Comparison of ENCODE assay signal across 8 mouse cellular contexts in genomic region chr9:20951966-20952519, GRCm38 (mm10). TPM values are rescaled to one million over a fixed set of nuclear protein-coding genes. Genes with fewer than 3 reads are reported as not detected.
DNase-seq lines count a peak whose midpoint lies in the region; ATAC-seq and TF ChIP-seq lines count a peak whose summit lies in the region.

No protein-coding gene starts in this region.

- H3K4me3 ChIP-seq in cerebellum, adult 2 months (replicated peaks; ENCODE audit: insufficient read depth, low read depth, low read length): peak overlapping the region; percentile 64
- H3K4me3 ChIP-seq in testis, adult 2 months (ENCODE audit: control insufficient read depth, low read depth, low read length): peak overlapping the region; percentile 93
- peak overlapping the region; percentile 83 for H3K4me3 ChIP-seq in limb, embryonic 14.5 days (replicated peaks; ENCODE audit: low read length)

- H3K4me2 ChIP-seq in limb, embryonic 14.5 days (replicated peaks; ENCODE audit: low read depth, low read length, severe bottlenecking): peak overlapping the region; percentile 66

- no peaks in the 10 kb centered on the region for H3K9me3 ChIP-seq in limb, embryonic 14.5 days (ENCODE audit: control insufficient read depth, low read length)

- H3K36me3 ChIP-seq in testis, adult 2 months (ENCODE audit: control insufficient read depth, insufficient read depth, low read length): no peaks in the 10 kb centered on the region
- H3K36me3 ChIP-seq in limb, embryonic 14.5 days (ENCODE audit: control insufficient read depth, insufficient read depth, low read length): peaks cover 5% of the 10 kb centered on the region; the same call in 1 of the 2 replicates

- H3K27ac ChIP-seq in cerebellum, adult 2 months (ENCODE audit: insufficient read depth, low read length): peak overlapping the region; percentile 56
- peak overlapping the region; percentile 88 for H3K27ac ChIP-seq in testis, adult 2 months (ENCODE audit: control insufficient read depth, insufficient read depth, low read depth, low read length)
- H3K27ac ChIP-seq in limb, embryonic 14.5 days (replicated peaks; ENCODE audit: low read depth, low read length): peak overlapping the region; percentile 84

- TF ChIP-seq POLR2A in cerebellum, adult 2 months (IDR thresholded peaks at IDR 0.05; ENCODE audit: borderline replicate concordance, insufficient read depth, low read length): no peak
- TF ChIP-seq POLR2A in testis, adult 2 months (IDR thresholded peaks at IDR 0.05; ENCODE audit: control insufficient read depth, low read depth, low read length): no peak
- TF ChIP-seq POLR2A in limb, embryonic 14.5 days (IDR thresholded peaks at IDR 0.05; ENCODE audit: borderline replicate concordance, extremely low read depth, insufficient read depth, insufficient read length): no peak

- DNase-seq in cerebellum, adult 2 months: no peak
- no peak for DNase-seq in cerebellum, postnatal 25 days
- no peak for DNase-seq in testis, postnatal 14 days (ENCODE audit: low spot score)
- DNase-seq in limb, embryonic 14.5 days (ENCODE audit: low spot score): no peak
- DNase-seq in frontal cortex, postnatal 25 days (ENCODE audit: low spot score in 2 of 2): no peak
- DNase-seq in adrenal gland, postnatal 36 days: no peak
- no peak for DNase-seq in spleen, postnatal 4 days (ENCODE audit: low spot score in 2 of 2)

- H3K27me3 ChIP-seq in cerebellum, adult 2 months (ENCODE audit: control insufficient read depth, insufficient read depth, low read length): no peaks in the 10 kb centered on the region
- H3K27me3 ChIP-seq in testis, adult 2 months (ENCODE audit: control insufficient read depth, insufficient read depth, low read length): no peaks in the 10 kb centered on the region
- no peaks in the 10 kb centered on the region for H3K27me3 ChIP-seq in limb, embryonic 14.5 days (ENCODE audit: control insufficient read depth, insufficient read depth, low read length)

- H3K4me1 ChIP-seq in cerebellum, adult 2 months (ENCODE audit: control insufficient read depth, insufficient read depth, low read length): no peaks in the 10 kb centered on the region
- H3K4me1 ChIP-seq in testis, adult 2 months (ENCODE audit: control insufficient read depth, insufficient read depth, low read length): peaks cover 6% of the 10 kb centered on the region
- H3K4me1 ChIP-seq in limb, embryonic 14.5 days (ENCODE audit: control insufficient read depth, insufficient read depth, low read length): peaks cover 7% of the 10 kb centered on the region; the same call in 1 of the 2 replicates

- under 1% methylated on average over 17 of the region's 17 CpGs for WGBS in cerebellum, adult 2 months
- under 1% methylated on average over 16 of the region's 17 CpGs for WGBS in limb, embryonic 14.5 days

- TF ChIP-seq CTCF in cerebellum, adult 2 months (IDR thresholded peaks at IDR 0.05; ENCODE audit: borderline replicate concordance, insufficient read depth, low read depth, low read length): no peak
- no peak for TF ChIP-seq CTCF in testis, adult 2 months (IDR thresholded peaks at IDR 0.05; ENCODE audit: control insufficient read depth, insufficient read depth, insufficient replicate concordance, low read depth, low read length)

- ATAC-seq in limb, embryonic 14.5 days (ENCODE audit: low FRiP score, low read depth): peak; percentile 42

- H3K9ac ChIP-seq in limb, embryonic 14.5 days (ENCODE audit: low read depth, low read length, severe bottlenecking): peak overlapping the region; percentile 70

RNA-seq across cellular contexts. Expression of gene Dnmt1, which starts 7.6 kb away (rescaled TPM):
- polyA plus RNA-seq in cerebellum, adult 2 months (2012; rRNA removed): 45.0 and 45.3 TPM in 2 replicates
- 15.4 and 18.3 TPM in 2 replicates for polyA plus RNA-seq in testis, adult 2 months (2012; rRNA removed)
- polyA plus RNA-seq in limb, embryonic 14.5 days (2012; rRNA removed): 115 and 118 TPM in 2 replicates
- 60.9 and 62.0 TPM in 2 replicates for polyA plus RNA-seq in limb, embryonic 14.5 days (2014; fragmentation: Nextera tagmentation; extraction: Ambion mirVana)
- total RNA-seq in adrenal gland, postnatal 36 days (2021): 10 to 100 TPM; 42.9 to 59.7 TPM

RNA-seq across cellular contexts. Expression of gene S1pr2, which starts 24.5 kb away (rescaled TPM):
- polyA plus RNA-seq in cerebellum, adult 2 months (2012; rRNA removed): 1.8 and 1.9 TPM in 2 replicates
- 0.70 and 0.87 TPM in 2 replicates for polyA plus RNA-seq in testis, adult 2 months (2012; rRNA removed)
- polyA plus RNA-seq in limb, embryonic 14.5 days (2012; rRNA removed): 28.3 and 37.6 TPM in 2 replicates
- 59.9 and 67.9 TPM in 2 replicates for polyA plus RNA-seq in limb, embryonic 14.5 days (2014; fragmentation: Nextera tagmentation; extraction: Ambion mirVana)
- 10 to 100 TPM; 16.5 to 19.2 TPM for total RNA-seq in adrenal gland, postnatal 36 days (2021)

RNA-seq across cellular contexts. Expression of gene Mrpl4, which starts 50.5 kb away (rescaled TPM):
- 135 and 139 TPM in 2 replicates for polyA plus RNA-seq in cerebellum, adult 2 months (2012; rRNA removed)
- polyA plus RNA-seq in testis, adult 2 months (2012; rRNA removed): 45.1 and 51.5 TPM in 2 replicates
- polyA plus RNA-seq in limb, embryonic 14.5 days (2012; rRNA removed): 89.0 and 114 TPM in 2 replicates
- polyA plus RNA-seq in limb, embryonic 14.5 days (2014; fragmentation: Nextera tagmentation; extraction: Ambion mirVana): 115 and 118 TPM in 2 replicates
- total RNA-seq in adrenal gland, postnatal 36 days (2021): 100 to 1,000 TPM; 122 to 130 TPM

RNA-seq across cellular contexts. Expression of gene Eif3g, which starts 53.6 kb away (rescaled TPM):
- 129 and 130 TPM in 2 replicates for polyA plus RNA-seq in cerebellum, adult 2 months (2012; rRNA removed)
- 223 and 282 TPM in 2 replicates for polyA plus RNA-seq in testis, adult 2 months (2012; rRNA removed)
- polyA plus RNA-seq in limb, embryonic 14.5 days (2012; rRNA removed): 167 and 179 TPM in 2 replicates
- 287 and 289 TPM in 2 replicates for polyA plus RNA-seq in limb, embryonic 14.5 days (2014; fragmentation: Nextera tagmentation; extraction: Ambion mirVana)
- 100 to 1,000 TPM; 154 to 178 TPM for total RNA-seq in adrenal gland, postnatal 36 days (2021)

Comparison
In these comparisons a context has a peak if more than half of its experiments do, and no peak if none do; other contexts are left out.
1. RNA of gene S1pr2, which starts 24.5 kb away (polyA plus RNA-seq): 28.3 to 67.9 TPM in limb, embryonic 14.5 days; 1.8 to 1.9 TPM in cerebellum, adult 2 months and 0.70 to 0.87 TPM in testis, adult 2 months; every median in the first group is over 10 times any median in the second.
2. Peak in every context shown above with its lines, with median percentiles within 50 percentile points of each other: H3K27ac ChIP-seq and H3K4me3 ChIP-seq.